Mouse (Mus musculus): Measurements from ENCODE around the gene Map3k4. TPM values are rescaled to one million over a fixed set of nuclear protein-coding genes. Genes with fewer than 3 reads are reported as not detected.

Gene Map3k4
- polyA plus RNA-seq (2012; fragmentation: generic; extraction: Trizol) = 19.6 TPM

DNA sequence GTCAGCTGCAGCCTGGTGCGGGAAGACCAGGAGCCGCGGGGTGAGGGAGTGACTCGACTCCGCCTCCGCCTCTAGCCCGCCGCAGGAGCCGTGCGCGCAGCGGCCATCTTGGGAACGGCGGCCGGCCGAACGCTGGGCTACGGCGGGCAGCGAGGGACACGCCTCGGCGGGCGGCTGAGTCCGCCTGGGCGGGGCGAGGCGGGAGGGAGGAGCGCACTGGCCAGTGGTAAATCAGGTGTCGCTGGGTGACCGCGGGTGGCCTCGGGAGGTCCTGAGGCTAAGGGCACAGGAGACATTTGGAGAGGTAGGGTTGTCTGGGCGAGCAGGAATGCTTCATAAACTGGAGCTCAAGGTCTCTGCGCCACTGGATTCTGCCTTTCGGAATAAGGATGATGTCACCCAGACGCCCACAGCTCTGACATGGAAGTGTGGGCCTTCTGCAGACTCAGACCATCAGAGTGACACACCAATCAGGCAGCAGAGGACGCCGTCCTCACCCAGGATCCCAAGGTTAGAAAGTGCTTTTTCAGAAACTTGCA is at the start of gene Map3k4:
Gene Map3k4, minus strand, starts transcription at position 134 of the 539 bp plus-strand sequence.
- peak within 1 kb of the TSS; percentile 87 for H3K4me2 ChIP-seq (ENCODE audit: low read depth)
- no peaks in the 10 kb centered on the region for H3K36me3 ChIP-seq (ENCODE audit: control insufficient read depth, insufficient read depth)
- H3ac ChIP-seq (ENCODE audit: control insufficient read depth, insufficient read length) = peak within 1 kb of the TSS; percentile 61
- H3K79me2 ChIP-seq (ENCODE audit: control insufficient read depth, insufficient read depth) = peaks cover 53% of the 10 kb centered on the region
- no peaks in the 10 kb centered on the region for H3K27me3 ChIP-seq (ENCODE audit: control insufficient read depth, insufficient read depth, insufficient read length)
- no peak for TF ChIP-seq MAX (IDR thresholded peaks at IDR 0.05; ENCODE audit: low read depth)
- peak; percentile 19 for TF ChIP-seq E2F4 (IDR thresholded peaks at IDR 0.05; ENCODE audit: insufficient read depth)
- TF ChIP-seq POLR2A (IDR thresholded peaks at IDR 0.05; ENCODE audit: insufficient read length, low read depth) = peak; percentile 93
- TF ChIP-seq POLR2AphosphoS2 (IDR thresholded peaks at IDR 0.05; ENCODE audit: insufficient read length, low read depth) = peak; percentile 48
- TF ChIP-seq SRF (IDR thresholded peaks at IDR 0.05; ENCODE audit: control insufficient read depth, insufficient read length, low read depth) = no peak
- no peak for TF ChIP-seq USF1 (IDR thresholded peaks at IDR 0.05; ENCODE audit: low read depth)
- no peak for TF ChIP-seq TCF12 (IDR thresholded peaks at IDR 0.05; ENCODE audit: insufficient read depth, poor library complexity, severe bottlenecking)
- no peak for TF ChIP-seq CEBPB (IDR thresholded peaks at IDR 0.05; ENCODE audit: insufficient read depth, poor library complexity, severe bottlenecking)
- peak in 1 of 3 experiments; percentile 52 for TF ChIP-seq MYOG (IDR thresholded peaks at IDR 0.05; ENCODE audit: control insufficient read depth in 1 of 3, insufficient read depth in 1 of 3, insufficient read length in 2 of 3, low read depth in 2 of 3)
- peak in 1 of 3 experiments; percentile 41 for TF ChIP-seq MYOD1 (IDR thresholded peaks at IDR 0.05; ENCODE audit: control insufficient read depth in 1 of 3, insufficient read length in 2 of 3, low read depth in 2 of 3)
- TF ChIP-seq REST (IDR thresholded peaks at IDR 0.05; ENCODE audit: insufficient read depth, insufficient read length) = peak; percentile 18
- no peak for TF ChIP-seq TCF3 (IDR thresholded peaks at IDR 0.05; ENCODE audit: insufficient read length, low read depth)
- peak within 1 kb of the TSS; percentile 58 for H3K4me3 ChIP-seq

DNA sequence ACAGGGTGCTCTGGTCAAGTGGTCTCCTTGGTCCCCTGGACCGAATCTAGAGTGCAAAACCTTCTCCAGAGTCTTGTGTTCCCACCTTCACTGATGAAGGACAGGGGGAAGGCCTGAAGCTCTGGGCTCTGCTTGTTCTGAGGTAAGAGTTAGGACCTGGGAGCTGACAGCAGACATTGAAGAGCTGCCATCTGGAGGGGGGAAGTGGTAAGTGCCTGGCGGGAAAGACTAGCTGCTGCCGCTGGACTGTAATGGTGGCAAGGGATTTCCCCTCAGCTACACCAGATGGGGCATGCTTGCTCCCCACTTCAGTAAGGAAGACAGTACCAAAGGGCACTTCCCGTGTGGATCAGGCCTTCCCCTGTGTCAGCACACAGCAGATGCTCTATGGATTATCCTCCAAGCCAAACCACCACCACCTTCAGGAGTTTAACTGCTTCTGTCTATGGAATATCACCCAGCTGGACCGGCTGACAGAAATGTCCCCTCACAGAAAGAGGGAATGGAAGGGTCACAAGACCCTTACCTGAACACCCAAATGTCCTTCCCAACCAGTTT is 48.9 kb upstream of the Map3k4 start:
- H3K27me3 ChIP-seq (ENCODE audit: control insufficient read depth, insufficient read depth, insufficient read length) = no peaks in the 10 kb centered on the region
- H3K79me2 ChIP-seq (ENCODE audit: control insufficient read depth, insufficient read depth) = no peaks in the 10 kb centered on the region
- H3ac ChIP-seq (ENCODE audit: control insufficient read depth, insufficient read length) = no peak overlapping the region
- no peaks in the 10 kb centered on the region for H3K36me3 ChIP-seq (ENCODE audit: control insufficient read depth, insufficient read depth)
- H3K4me3 ChIP-seq = no peak overlapping the region
- no peak overlapping the region for H3K4me2 ChIP-seq (ENCODE audit: low read depth)
- TF ChIP-seq E2F4 (IDR thresholded peaks at IDR 0.05; ENCODE audit: insufficient read depth) = peak; percentile 71
- no peak for TF ChIP-seq TCF12 (IDR thresholded peaks at IDR 0.05; ENCODE audit: insufficient read depth, poor library complexity, severe bottlenecking)
- no peak for TF ChIP-seq REST (IDR thresholded peaks at IDR 0.05; ENCODE audit: insufficient read depth, insufficient read length)
- TF ChIP-seq POLR2A (IDR thresholded peaks at IDR 0.05; ENCODE audit: insufficient read length, low read depth) = no peak

GRCm38 (mm10) chr17:12364426-12364735 is 45.8 kb upstream of the Map3k4 start:
- peak overlapping the region; percentile 15 for H3K4me3 ChIP-seq
- H3ac ChIP-seq (ENCODE audit: control insufficient read depth, insufficient read length) = no peak overlapping the region
- H3K27me3 ChIP-seq (ENCODE audit: control insufficient read depth, insufficient read depth, insufficient read length) = no peaks in the 10 kb centered on the region
- H3K79me2 ChIP-seq (ENCODE audit: control insufficient read depth, insufficient read depth) = no peaks in the 10 kb centered on the region
- peak overlapping the region; percentile 91 for H3K4me2 ChIP-seq (ENCODE audit: low read depth)
- H3K36me3 ChIP-seq (ENCODE audit: control insufficient read depth, insufficient read depth) = no peaks in the 10 kb centered on the region
- TF ChIP-seq CEBPB (IDR thresholded peaks at IDR 0.05; ENCODE audit: insufficient read depth, poor library complexity, severe bottlenecking) = no peak
- TF ChIP-seq MYOG (IDR thresholded peaks at IDR 0.05; ENCODE audit: control insufficient read depth in 1 of 3, insufficient read depth in 1 of 3, insufficient read length in 2 of 3, low read depth in 2 of 3) = peak in 2 of 3 experiments; percentile 83 to 89
- TF ChIP-seq E2F4 (IDR thresholded peaks at IDR 0.05; ENCODE audit: insufficient read depth) = no peak
- TF ChIP-seq USF1 (IDR thresholded peaks at IDR 0.05; ENCODE audit: low read depth) = peak; percentile 86
- no peak for TF ChIP-seq TCF12 (IDR thresholded peaks at IDR 0.05; ENCODE audit: insufficient read depth, poor library complexity, severe bottlenecking)
- peak; percentile 16 for TF ChIP-seq TCF3 (IDR thresholded peaks at IDR 0.05; ENCODE audit: insufficient read length, low read depth)
- TF ChIP-seq POLR2A (IDR thresholded peaks at IDR 0.05; ENCODE audit: insufficient read length, low read depth) = no peak
- no peak for TF ChIP-seq REST (IDR thresholded peaks at IDR 0.05; ENCODE audit: insufficient read depth, insufficient read length)
- no peak for TF ChIP-seq SRF (IDR thresholded peaks at IDR 0.05; ENCODE audit: control insufficient read depth, insufficient read length, low read depth)
- TF ChIP-seq POLR2AphosphoS2 (IDR thresholded peaks at IDR 0.05; ENCODE audit: insufficient read length, low read depth) = no peak
- TF ChIP-seq MYOD1 (IDR thresholded peaks at IDR 0.05; ENCODE audit: control insufficient read depth in 1 of 3, insufficient read length in 2 of 3, low read depth in 2 of 3) = peak in 2 of 3 experiments; percentile 67 to 79
- TF ChIP-seq MAX (IDR thresholded peaks at IDR 0.05; ENCODE audit: low read depth) = no peak

GRCm38 (mm10) chr17:12363601-12364425 is 45.2 kb upstream of the Map3k4 start:
- Histone ChIP-seq H3K79me2 (ENCODE audit: control insufficient read depth, insufficient read depth) (no peaks in the 10 kb centered on the region), H3K4me3 (peak overlapping the region; percentile 15), H3K36me3 (ENCODE audit: control insufficient read depth, insufficient read depth) (no peaks in the 10 kb centered on the region), H3K4me2 (ENCODE audit: low read depth) (peak overlapping the region; percentile 91), H3ac (ENCODE audit: control insufficient read depth, insufficient read length) (no peak overlapping the region), H3K27me3 (ENCODE audit: control insufficient read depth, insufficient read depth, insufficient read length) (no peaks in the 10 kb centered on the region)
- TF ChIP-seq MAX (IDR thresholded peaks at IDR 0.05; ENCODE audit: low read depth) (no peak), TCF3 (IDR thresholded peaks at IDR 0.05; ENCODE audit: insufficient read length, low read depth) (no peak), TCF12 (IDR thresholded peaks at IDR 0.05; ENCODE audit: insufficient read depth, poor library complexity, severe bottlenecking) (no peak), SRF (IDR thresholded peaks at IDR 0.05; ENCODE audit: control insufficient read depth, insufficient read length, low read depth) (no peak), MYOG (IDR thresholded peaks at IDR 0.05; ENCODE audit: control insufficient read depth in 1 of 3, insufficient read depth in 1 of 3, insufficient read length in 2 of 3, low read depth in 2 of 3) (no peak), MYOD1 (IDR thresholded peaks at IDR 0.05; ENCODE audit: control insufficient read depth in 1 of 3, insufficient read length in 2 of 3, low read depth in 2 of 3) (no peak), E2F4 (IDR thresholded peaks at IDR 0.05; ENCODE audit: insufficient read depth) (no peak), POLR2AphosphoS2 (IDR thresholded peaks at IDR 0.05; ENCODE audit: insufficient read length, low read depth) (no peak), CEBPB (IDR thresholded peaks at IDR 0.05; ENCODE audit: insufficient read depth, poor library complexity, severe bottlenecking) (peak; percentile 75; the same call in 1 of the 2 replicates), POLR2A (IDR thresholded peaks at IDR 0.05; ENCODE audit: insufficient read length, low read depth) (peak; percentile 48), USF1 (IDR thresholded peaks at IDR 0.05; ENCODE audit: low read depth) (no peak), REST (IDR thresholded peaks at IDR 0.05; ENCODE audit: insufficient read depth, insufficient read length) (no peak)

All from myocyte (in vitro differentiated cells).